Mouse (Mus musculus) cortical plate, adult 2 months (tissue): ENCODE data around the gene Gabpb1. TPM values are rescaled to one million over a fixed set of nuclear protein-coding genes. Genes with fewer than 3 reads are reported as not detected.

ENCODE experiments used
- H3K27ac ChIP-seq: fragments of 200-500 bp; 2 replicates; pipeline ENCODE4 v1.5.1; 2012; ENCODE audit warnings: low read length, control low read depth, inconsistent platforms; ENCODE audit not compliant: insufficient read depth
- H3K4me1 ChIP-seq: fragments of 200-500 bp; 2 replicates; pipeline ENCODE4 v1.6.1; 2011; ENCODE audit warnings: low read length; ENCODE audit not compliant: control insufficient read depth, insufficient read depth
- H3K4me3 ChIP-seq: fragments of 200-500 bp; 2 replicates; pipeline ENCODE4 v1.5.1; 2011; ENCODE audit warnings: mild to moderate bottlenecking, low read length, control low read depth; ENCODE audit not compliant: insufficient read depth
- CTCF ChIP-seq: fragments of 200-500 bp; IDR thresholded peaks from 2 replicates; pipeline ENCODE4 v1.5.1; 2011; ENCODE audit warnings: mild to moderate bottlenecking, control low read depth, low read length; ENCODE audit not compliant: insufficient read depth; ENCODE audit errors: extremely low read depth
- POLR2A ChIP-seq: fragments of 200-500 bp; IDR thresholded peaks from 2 replicates; pipeline ENCODE4 v1.6.1; 2011; ENCODE audit warnings: mild to moderate bottlenecking, low read length, control low read depth; ENCODE audit not compliant: insufficient read depth; ENCODE audit errors: extremely low read depth
- polyA plus RNA-seq: library from polyadenylated mRNA; depleted of rRNA; stranded (reverse); fragments of >200 nt; gene quantifications from 2 replicates; pipeline ENCODE4 v1.2.3, GENCODE M21; 2012; rRNA removed

Gabpb1 gene
- 19.6 and 20.9 TPM in 2 replicates for polyA plus RNA-seq

- Histone ChIP-seq H3K4me1 (peaks cover 3% of the 10 kb centered on the region; the same call in 1 of the 2 replicates), H3K4me3 (peak within 1 kb of the TSS; percentile 69), H3K27ac (peak within 1 kb of the TSS; percentile 100)
- no peak for TF ChIP-seq POLR2A
- no peak for TF ChIP-seq CTCF
Measured at GRCm38 (mm10) chr2:126676122-126676515, at the start of gene Gabpb1. Gene Gabpb1 (minus strand): TSS chr2:126676337.

- H3K27ac ChIP-seq, result no peak overlapping the region
- H3K4me3 ChIP-seq, result no peak overlapping the region
- peaks cover 1% of the 10 kb centered on the region; the same call in 1 of the 2 replicates for H3K4me1 ChIP-seq
- TF ChIP-seq CTCF (no peak), POLR2A (no peak)
Measured at GRCm38 (mm10) chr2:126712950-126713349, 36.8 kb upstream of the Gabpb1 start.

- TF ChIP-seq CTCF (no peak), POLR2A (no peak)
- Histone ChIP-seq H3K4me3 (no peak overlapping the region), H3K27ac (no peak overlapping the region), H3K4me1 (peaks cover 1% of the 10 kb centered on the region; the same call in 1 of the 2 replicates)
Measured at GRCm38 (mm10) chr2:126712526-126712925, 36.4 kb upstream of the Gabpb1 start.

- H3K27ac ChIP-seq, result no peak overlapping the region
- no peak for TF ChIP-seq POLR2A
- no peak for TF ChIP-seq CTCF
- peaks cover 1% of the 10 kb centered on the region; the same call in 1 of the 2 replicates for H3K4me1 ChIP-seq
- H3K4me3 ChIP-seq, result peak overlapping the region; percentile 73; the same call in 1 of the 2 replicates
Measured at GRCm38 (mm10) chr2:126708361-126708760, 32.2 kb upstream of the Gabpb1 start.

- no peak overlapping the region for H3K27ac ChIP-seq
- TF ChIP-seq CTCF, result no peak
- no peak for TF ChIP-seq POLR2A
- peak overlapping the region; percentile 73 for H3K4me3 ChIP-seq
- peaks cover 1% of the 10 kb centered on the region; the same call in 1 of the 2 replicates for H3K4me1 ChIP-seq
Measured at GRCm38 (mm10) chr2:126707438-126707779, 31.3 kb upstream of the Gabpb1 start.

GRCm38 (mm10) chr2:126706759-126707437 is 30.8 kb upstream of the Gabpb1 start, which contains the start of gene Usp8:
Gene Usp8 (plus strand): TSS chr2:126707328.
- H3K4me3 ChIP-seq, result peak within 1 kb of the TSS; percentile 73
- no peak for TF ChIP-seq CTCF
- TF ChIP-seq POLR2A, result peak; percentile 99

GRCm38 (mm10) chr2:126695285-126695684 is 19.1 kb upstream of the Gabpb1 start:
- no peaks in the 10 kb centered on the region for H3K4me1 ChIP-seq
- no peak for TF ChIP-seq POLR2A
- no peak for TF ChIP-seq CTCF
- H3K27ac ChIP-seq, result no peak overlapping the region
- H3K4me3 ChIP-seq, result no peak overlapping the region

More at GRCm38 (mm10) chr2:126706759-126707437, 30.8 kb upstream of the Gabpb1 start, which contains the start of gene Usp8:
- Histone ChIP-seq H3K27ac (no peak within 1 kb of the TSS), H3K4me1 (peaks cover 1% of the 10 kb centered on the region; the same call in 1 of the 2 replicates)

DNA sequence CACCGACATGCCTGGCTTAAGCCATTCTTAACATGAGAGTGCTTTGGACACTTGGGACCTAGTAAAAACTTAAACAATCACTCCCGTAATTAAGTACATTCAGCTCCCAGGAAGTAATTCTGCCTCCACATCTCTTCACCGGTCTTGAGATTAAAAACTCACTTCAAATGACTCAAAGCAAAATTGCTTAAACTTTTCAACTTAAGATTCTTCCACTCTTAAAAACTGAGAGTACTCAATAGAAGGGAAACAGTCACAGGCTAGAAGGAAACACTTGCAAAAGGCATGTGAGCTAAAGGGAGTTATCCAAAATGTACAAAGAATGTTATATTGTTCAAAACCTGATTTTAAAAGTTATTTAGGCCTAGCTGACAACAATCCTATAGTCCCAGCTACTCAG is 15.2 kb upstream of the Gabpb1 start:
- Histone ChIP-seq H3K4me1 (no peaks in the 10 kb centered on the region), H3K27ac (no peak overlapping the region), H3K4me3 (no peak overlapping the region)
- TF ChIP-seq POLR2A, result no peak

DNA sequence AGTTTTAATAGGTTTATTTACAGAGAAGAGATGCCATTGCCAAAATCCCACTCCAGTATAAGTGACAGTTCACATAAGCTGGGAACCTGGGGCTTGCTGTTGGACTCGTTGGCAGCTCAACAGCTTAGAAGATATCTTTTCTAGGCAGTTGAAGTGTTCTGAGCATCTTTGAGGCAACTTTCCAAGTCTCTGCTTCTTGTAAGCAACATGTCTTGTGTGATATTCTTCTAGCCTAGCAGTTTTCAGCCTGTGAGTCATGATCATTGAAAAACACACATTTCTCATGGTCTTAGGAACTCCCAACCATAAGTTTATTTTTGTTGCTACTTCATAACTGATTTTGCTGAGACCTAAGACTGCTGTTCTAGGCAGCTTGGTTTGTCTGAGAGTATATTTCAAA is 6.8 kb upstream of the Gabpb1 start:
- no peak for TF ChIP-seq CTCF
- TF ChIP-seq POLR2A, result no peak
- no peaks in the 10 kb centered on the region for H3K4me1 ChIP-seq
- no peak overlapping the region for H3K4me3 ChIP-seq
- no peak overlapping the region for H3K27ac ChIP-seq

DNA sequence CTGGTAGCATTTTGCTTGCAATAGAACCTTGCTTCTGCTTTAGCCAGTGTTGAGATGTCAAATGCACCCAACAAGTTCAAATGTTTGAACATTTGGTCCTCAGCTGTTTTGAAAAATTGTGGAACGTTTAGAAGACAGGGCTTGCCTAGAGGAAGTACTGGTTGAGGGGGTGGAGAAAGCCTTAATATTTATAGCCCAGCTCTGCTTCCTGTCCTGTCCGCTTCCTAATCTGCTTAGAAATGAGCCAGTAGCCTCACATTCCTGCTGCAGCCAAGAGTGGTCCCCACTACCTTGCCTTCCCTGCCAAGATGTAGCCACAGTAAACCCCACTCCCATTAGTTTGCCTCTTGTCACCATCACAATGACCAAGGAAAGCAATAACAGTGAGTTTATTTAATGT is 6.2 kb upstream of the Gabpb1 start:
- TF ChIP-seq POLR2A (no peak), CTCF (no peak)
- Histone ChIP-seq H3K27ac (0 out of 2 replicates have a peak overlapping the region, but pooled peaks have one; percentile 3), H3K4me3 (no peak overlapping the region), H3K4me1 (no peaks in the 10 kb centered on the region; the same call in 1 of the 2 replicates)
